Mouse (Mus musculus) cerebellum, adult 2 months (tissue): ENCODE results near the gene Sardh.

Experiments used
- CTCF ChIP-seq: fragments of 200-500 bp; IDR thresholded peaks from 2 replicates; pipeline ENCODE4 v1.5.1; 2011; ENCODE audit warnings: low read depth, mild to moderate bottlenecking, control low read depth, low read length, moderate library complexity, borderline replicate concordance; ENCODE audit not compliant: insufficient read depth
- POLR2A ChIP-seq: fragments of 200-500 bp; IDR thresholded peaks from 2 replicates; pipeline ENCODE4 v1.6.1; 2011; ENCODE audit warnings: low read length, control low read depth, borderline replicate concordance; ENCODE audit not compliant: insufficient read depth

- no peak for TF ChIP-seq CTCF
- no peak for TF ChIP-seq POLR2A
Observed at GRCm38 (mm10) chr2:27246712-27247486, 1.2 kb downstream of the Sardh start.
